Mouse (Mus musculus) hindbrain, embryonic 14.5 days (tissue): ENCODE results near the gene Akt1. TPM values are rescaled to one million over a fixed set of nuclear protein-coding genes. Genes with fewer than 3 reads are reported as not detected.

Experiments used
- ATAC-seq: fragments of 200-750 bp; cut with Nextera tagmentation; 2 replicates; pipeline ENCODE4 v1.8.0; 2017; ENCODE audit warnings: moderate number of reproducible peaks, mild to moderate bottlenecking, moderate TSS enrichment, moderate library complexity; ENCODE audit not compliant: low FRiP score
- DNase-seq: peaks from one replicate; pipeline ENCODE4 v3.0.0-alpha.2; 2015; ENCODE audit warnings: low spot score
- H3K27ac ChIP-seq: fragments of 300-500 bp; sonication (generic); 2 replicates; pipeline ENCODE4 v1.5.1; 2014; ENCODE audit warnings: mild to moderate bottlenecking, moderate library complexity
- H3K27me3 ChIP-seq: fragments of 300-500 bp; sonication (generic); 2 replicates; pipeline ENCODE4 v1.6.1; 2014; ENCODE audit warnings: mild to moderate bottlenecking, low read length, mixed read lengths; ENCODE audit not compliant: control insufficient read depth, insufficient read depth
- H3K36me3 ChIP-seq: fragments of 300-500 bp; sonication (generic); replicated peaks from 2 replicates; pipeline ENCODE4 v1.6.1; 2014; ENCODE audit not compliant: control insufficient read depth, insufficient read depth
- H3K4me1 ChIP-seq: fragments of 300-500 bp; sonication (generic); replicated peaks from 2 replicates; pipeline ENCODE4 v1.6.1; 2014; ENCODE audit warnings: antibody characterized with exemption, low read length, mixed read lengths; ENCODE audit not compliant: control insufficient read depth, insufficient read depth
- H3K4me2 ChIP-seq: fragments of 300-500 bp; sonication (generic); replicated peaks from 2 replicates; pipeline ENCODE4 v1.6.1; 2014; ENCODE audit warnings: mild to moderate bottlenecking, moderate library complexity
- H3K4me3 ChIP-seq: fragments of 300-500 bp; sonication (generic); replicated peaks from 2 replicates; pipeline ENCODE4 v1.5.1; 2014; ENCODE audit warnings: mild to moderate bottlenecking, low read length
- H3K9ac ChIP-seq: fragments of 300-500 bp; sonication (generic); 2 replicates; pipeline ENCODE4 v1.6.1; 2014
- H3K9me3 ChIP-seq: fragments of 300-500 bp; sonication (generic); 2 replicates; pipeline ENCODE4 v1.6.1; 2016; ENCODE audit warnings: low read length; ENCODE audit not compliant: control insufficient read depth
- WGBS: fragments of 180-500 bp; shearing (Covaris S2); extraction: QIAGEN DNeasy Blood & Tissue Kit; methylation state at CpG from one replicate; pipeline ENCODE4 v1.1.7; 2014; 5-methylcytosine and 5-hydroxymethylcytosine counted together
- polyA plus RNA-seq: library from polyadenylated mRNA; unstranded; fragments of >200 nt; fragmentation: Nextera tagmentation; extraction: Ambion mirVana; gene quantifications from 2 replicates; pipeline ENCODE4 v1.2.1, GENCODE M21; 2014

Akt1 gene
- polyA plus RNA-seq, 1 experiment from 2014 or later = 69.2 TPM

- Histone ChIP-seq H3K9me3 (no peaks in the 10 kb centered on the region), H3K36me3 (peaks cover 70% of the 10 kb centered on the region), H3K4me3 (no peak overlapping the region), H3K4me1 (peaks cover 65% of the 10 kb centered on the region), H3K9ac (peak overlapping the region; percentile 9; the same call in 1 of the 2 replicates), H3K27ac (peak overlapping the region; percentile 88), H3K27me3 (no peaks in the 10 kb centered on the region), H3K4me2 (peak overlapping the region; percentile 27)
- DNase-seq = no peak
- ATAC-seq = no peak
- 37% methylated on average over 5 of the region's 5 CpGs for WGBS
These were observed 10.0 kb downstream of the Akt1 start for GRCm38 (mm10) chr12:112664656-112665055.

- H3K4me2 ChIP-seq = peak overlapping the region; percentile 30
- DNase-seq (peak; percentile 67), ATAC-seq (peak; percentile 38)
- H3K4me3 ChIP-seq = no peak overlapping the region
- H3K4me1 ChIP-seq = peaks cover 65% of the 10 kb centered on the region
- no peaks in the 10 kb centered on the region for H3K27me3 ChIP-seq
- no peaks in the 10 kb centered on the region for H3K9me3 ChIP-seq
- 5% methylated on average over 2 of the region's 2 CpGs for WGBS
- H3K27ac ChIP-seq = peak overlapping the region; percentile 88
- peaks cover 70% of the 10 kb centered on the region for H3K36me3 ChIP-seq
- peak overlapping the region; percentile 47 for H3K9ac ChIP-seq
These were observed 10.6 kb downstream of the Akt1 start for GRCm38 (mm10) chr12:112664124-112664523.

- H3K9ac ChIP-seq = peak overlapping the region; percentile 47
- no peak overlapping the region for H3K4me3 ChIP-seq
- H3K4me2 ChIP-seq = peak overlapping the region; percentile 30
- peaks cover 65% of the 10 kb centered on the region for H3K4me1 ChIP-seq
- H3K27ac ChIP-seq = peak overlapping the region; percentile 88
- 35% methylated on average over 12 of the region's 12 CpGs for WGBS
- H3K36me3 ChIP-seq = peaks cover 70% of the 10 kb centered on the region
- ATAC-seq (peak; percentile 25), DNase-seq (no peak)
- H3K9me3 ChIP-seq = no peaks in the 10 kb centered on the region
- H3K27me3 ChIP-seq = no peaks in the 10 kb centered on the region
These were observed 11.0 kb downstream of the Akt1 start for GRCm38 (mm10) chr12:112663716-112664115.

GRCm38 (mm10) chr12:112663303-112663702 is 11.4 kb downstream of the Akt1 start:
- H3K27me3 ChIP-seq = no peaks in the 10 kb centered on the region
- WGBS = 65% methylated on average over 11 of the region's 11 CpGs
- ATAC-seq = no peak
- H3K9ac ChIP-seq = peak overlapping the region; percentile 47
- H3K4me3 ChIP-seq = no peak overlapping the region
- peaks cover 70% of the 10 kb centered on the region for H3K36me3 ChIP-seq
- no peak for DNase-seq
- peaks cover 65% of the 10 kb centered on the region for H3K4me1 ChIP-seq
- H3K9me3 ChIP-seq = no peaks in the 10 kb centered on the region
- H3K27ac ChIP-seq = peak overlapping the region; percentile 88
- peak overlapping the region; percentile 30 for H3K4me2 ChIP-seq

- WGBS = 76% methylated on average over 9 of the region's 9 CpGs
- H3K4me1 ChIP-seq = peaks cover 63% of the 10 kb centered on the region
- no peak overlapping the region for H3K4me2 ChIP-seq
- H3K4me3 ChIP-seq = no peak overlapping the region
- ATAC-seq = no peak
- peaks cover 70% of the 10 kb centered on the region for H3K36me3 ChIP-seq
- H3K9ac ChIP-seq = no peak overlapping the region
- H3K27ac ChIP-seq = peak overlapping the region; percentile 88
- H3K9me3 ChIP-seq = no peaks in the 10 kb centered on the region
- no peaks in the 10 kb centered on the region for H3K27me3 ChIP-seq
- no peak for DNase-seq
These were observed 12.8 kb downstream of the Akt1 start for GRCm38 (mm10) chr12:112661851-112662250.

- Histone ChIP-seq H3K4me1 (peaks cover 63% of the 10 kb centered on the region), H3K27ac (peak overlapping the region; percentile 88), H3K36me3 (peaks cover 74% of the 10 kb centered on the region), H3K9ac (0 out of 2 replicates have a peak overlapping the region, but pooled peaks have one; percentile 1), H3K27me3 (no peaks in the 10 kb centered on the region), H3K4me2 (peak overlapping the region; percentile 12; the same call in 1 of the 2 replicates), H3K9me3 (no peaks in the 10 kb centered on the region), H3K4me3 (no peak overlapping the region)
- WGBS = 60% methylated on average over 3 of the region's 3 CpGs
- no peak for DNase-seq
- ATAC-seq = no peak
These were observed 13.4 kb downstream of the Akt1 start for GRCm38 (mm10) chr12:112661327-112661605.

GRCm38 (mm10) chr12:112660576-112661326 is 13.9 kb downstream of the Akt1 start:
- H3K4me2 ChIP-seq = peak overlapping the region; percentile 39
- H3K4me3 ChIP-seq = no peak overlapping the region
- DNase-seq = peak; percentile 82
- peaks cover 58% of the 10 kb centered on the region for H3K4me1 ChIP-seq
- H3K27me3 ChIP-seq = no peaks in the 10 kb centered on the region
- peak overlapping the region; percentile 88 for H3K27ac ChIP-seq
- peak overlapping the region; percentile 1; the same call in 1 of the 2 replicates for H3K9ac ChIP-seq
- H3K36me3 ChIP-seq = peaks cover 75% of the 10 kb centered on the region
- 35% methylated on average over 5 of the region's 5 CpGs for WGBS
- H3K9me3 ChIP-seq = no peaks in the 10 kb centered on the region
- peak; percentile 47; the same call in 1 of the 2 replicates for ATAC-seq

GRCm38 (mm10) chr12:112659109-112659508 is 15.6 kb downstream of the Akt1 start:
- Histone ChIP-seq H3K4me3 (no peak overlapping the region), H3K9ac (no peak overlapping the region), H3K4me1 (peaks cover 42% of the 10 kb centered on the region), H3K27ac (no peak overlapping the region), H3K4me2 (no peak overlapping the region), H3K9me3 (no peaks in the 10 kb centered on the region), H3K27me3 (no peaks in the 10 kb centered on the region), H3K36me3 (peaks cover 82% of the 10 kb centered on the region)
- WGBS = 84% methylated on average over 6 of the region's 6 CpGs
- DNase-seq (no peak), ATAC-seq (no peak)

GRCm38 (mm10) chr12:112658619-112659018 is 16.1 kb downstream of the Akt1 start:
- ATAC-seq (no peak), DNase-seq (no peak)
- H3K27me3 ChIP-seq = no peaks in the 10 kb centered on the region
- no peak overlapping the region for H3K27ac ChIP-seq
- no peak overlapping the region for H3K9ac ChIP-seq
- no peaks in the 10 kb centered on the region for H3K9me3 ChIP-seq
- H3K4me3 ChIP-seq = no peak overlapping the region
- H3K4me2 ChIP-seq = no peak overlapping the region
- H3K4me1 ChIP-seq = peaks cover 37% of the 10 kb centered on the region
- WGBS = 89% methylated on average over 7 of the region's 7 CpGs
- peaks cover 87% of the 10 kb centered on the region for H3K36me3 ChIP-seq
